Mouse (Mus musculus): Measurements from ENCODE around the gene Irs1. TPM values are rescaled to one million over a fixed set of nuclear protein-coding genes. Genes with fewer than 3 reads are reported as not detected.

Gene Irs1
- total RNA-seq, 2 experiments from 2014 or later: 90.7 to 105 TPM

DNA sequence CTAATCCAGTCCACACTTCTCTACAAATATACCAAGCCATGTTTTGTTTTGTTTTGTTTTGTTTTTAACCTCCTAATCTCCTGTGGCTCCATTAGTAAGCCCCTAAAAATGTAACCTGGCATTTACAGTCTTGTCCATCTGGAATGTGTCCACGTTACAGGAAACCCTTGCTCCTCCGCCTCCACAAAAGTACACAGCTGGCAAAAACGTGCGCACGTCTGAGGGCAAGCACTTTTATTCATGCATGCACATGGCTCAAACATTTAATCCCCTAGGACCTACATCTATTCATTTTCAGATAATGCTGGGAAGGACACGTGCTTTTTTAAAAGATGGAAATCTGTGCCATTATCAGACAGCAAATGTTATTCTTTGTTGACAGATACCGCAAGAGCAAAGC lies 32.9 kb downstream of the Irs1 start:
- DNase-seq (ENCODE audit: low spot score in 2 of 2): no peak

DNA sequence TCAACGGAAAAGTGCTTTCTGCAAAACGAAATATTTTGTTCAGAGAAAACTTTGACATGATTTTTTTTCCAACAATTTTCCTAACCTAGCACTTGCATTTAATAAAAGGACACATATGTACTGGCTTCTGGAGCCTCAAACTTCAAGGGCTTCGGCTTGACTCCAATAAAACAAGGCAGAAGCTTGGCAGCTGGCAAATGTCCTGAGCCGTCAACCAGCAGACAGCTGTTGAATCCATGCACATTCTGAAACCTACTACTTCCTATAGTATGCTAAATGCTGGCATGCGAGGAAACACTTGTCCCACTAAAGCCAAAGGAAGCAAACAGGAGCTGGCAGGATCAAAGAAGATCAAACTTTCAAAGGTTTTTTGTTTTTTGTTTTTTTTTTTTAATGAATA lies 33.8 kb downstream of the Irs1 start:
- DNase-seq (ENCODE audit: low spot score in 2 of 2): peak in 1 of 2 experiments; percentile 61

DNA sequence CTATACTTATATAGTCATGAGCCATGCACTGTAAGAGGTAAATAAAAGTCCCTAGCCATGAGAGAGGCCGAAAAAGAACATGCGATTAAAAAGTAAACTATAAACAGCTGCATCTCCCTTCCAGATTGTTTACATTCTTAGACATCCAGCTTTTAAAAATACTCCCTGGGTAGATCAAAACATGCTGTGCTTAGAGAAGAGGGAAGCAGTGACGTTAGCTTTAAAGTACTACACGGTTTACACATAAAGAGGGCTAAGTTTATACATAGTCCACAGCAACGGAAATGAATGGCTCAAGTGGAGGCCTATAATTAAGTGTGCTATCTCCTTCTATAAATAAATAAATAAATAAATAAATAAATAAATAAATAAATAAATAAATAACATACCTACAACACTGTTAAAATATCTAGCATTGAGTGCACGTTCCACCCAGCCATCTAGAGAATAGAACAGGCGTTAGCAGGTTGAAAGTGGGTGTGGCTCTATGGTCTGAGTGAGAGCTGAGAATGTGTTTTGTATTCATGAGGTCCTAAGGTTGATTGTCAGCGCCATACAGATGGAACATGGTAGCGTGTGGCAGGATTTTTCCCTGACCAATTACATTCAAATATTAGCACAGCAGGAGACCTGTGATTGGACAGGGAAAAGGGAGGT lies 37.3 kb downstream of the Irs1 start:
- DNase-seq (ENCODE audit: low spot score in 2 of 2): no peak

DNA sequence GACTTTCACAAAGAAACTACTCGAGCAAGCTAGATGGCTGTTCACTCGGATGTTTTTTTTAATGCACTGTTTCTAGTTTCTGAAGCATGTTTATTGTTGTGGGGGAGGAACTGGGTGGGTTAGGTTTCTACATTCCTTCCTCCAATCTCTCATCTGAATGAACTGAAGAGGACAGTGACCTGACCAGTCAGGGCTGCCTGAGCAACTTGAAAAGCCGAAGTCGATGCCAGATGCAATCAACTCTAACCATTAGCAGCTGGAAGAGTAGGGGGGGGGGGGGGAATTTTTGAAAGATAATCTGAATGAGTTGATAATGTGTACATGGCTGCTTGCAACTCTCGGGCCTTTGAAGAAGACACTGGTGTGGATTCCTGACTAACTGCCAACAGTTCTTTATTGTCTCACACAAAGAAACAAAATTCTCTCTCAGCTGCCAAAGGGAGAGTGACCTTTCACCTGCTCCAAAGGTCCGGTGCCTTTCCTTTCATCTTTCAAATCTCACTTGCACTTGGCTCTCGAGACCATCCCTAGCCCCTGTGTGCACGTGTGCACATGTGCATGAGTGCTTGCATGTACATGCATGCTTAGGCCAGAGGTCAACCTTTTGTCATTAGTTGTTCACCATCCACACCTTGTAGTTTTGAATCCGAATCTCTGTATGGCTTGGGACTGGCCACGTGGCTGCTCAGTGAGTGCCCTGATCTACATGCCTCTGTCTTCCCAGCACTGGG lies 43.8 kb downstream of the Irs1 start:
- DNase-seq (ENCODE audit: low spot score in 2 of 2): no peak

DNA sequence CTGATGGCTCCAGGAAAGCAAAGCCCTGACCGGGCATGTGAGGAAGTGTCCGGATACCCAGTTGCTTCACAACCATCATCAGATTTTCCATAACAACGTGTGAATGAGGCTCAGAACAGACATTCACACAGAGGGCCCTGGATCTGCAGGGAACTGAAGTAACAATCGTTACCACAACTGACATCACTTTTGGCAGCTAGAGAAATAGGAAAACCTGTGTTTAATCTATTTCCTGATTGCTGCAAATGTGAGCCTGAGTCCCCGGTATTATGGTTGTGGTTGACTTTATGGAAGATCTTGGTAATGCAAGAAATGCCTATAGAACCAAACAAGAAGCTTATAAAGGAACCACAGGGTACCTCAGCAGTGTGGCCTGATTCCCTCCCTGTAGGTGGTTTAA lies 46.2 kb downstream of the Irs1 start:
- DNase-seq (ENCODE audit: low spot score in 2 of 2): no peak

DNA sequence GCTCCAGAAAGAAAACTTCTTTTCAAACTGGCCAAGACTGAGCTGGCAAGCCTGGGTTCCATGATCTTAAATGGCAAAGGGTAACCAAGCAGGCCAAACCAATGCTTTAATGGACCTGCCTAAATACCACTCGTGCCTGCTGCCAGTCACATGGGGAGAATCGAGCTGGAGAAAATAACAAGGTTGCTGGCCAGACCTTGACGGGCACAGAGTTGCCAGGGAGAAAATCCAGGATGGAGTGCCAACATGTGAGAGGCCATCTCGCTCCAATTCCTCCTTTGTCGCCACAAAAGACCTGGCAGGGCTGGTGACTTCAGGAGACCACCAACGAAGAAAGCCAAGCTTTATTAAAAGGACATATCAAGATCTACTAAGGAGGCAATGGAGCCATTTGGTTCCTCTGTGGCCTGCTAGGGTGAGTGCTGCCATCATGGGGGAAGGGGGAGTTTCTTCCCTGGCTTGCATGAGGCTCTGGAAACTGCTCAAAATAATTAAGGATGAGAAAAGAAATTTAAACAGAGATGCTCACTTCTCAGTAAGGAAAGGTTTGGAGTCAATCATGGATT lies 47.9 kb downstream of the Irs1 start:
- DNase-seq (ENCODE audit: low spot score in 2 of 2): no peak

DNA sequence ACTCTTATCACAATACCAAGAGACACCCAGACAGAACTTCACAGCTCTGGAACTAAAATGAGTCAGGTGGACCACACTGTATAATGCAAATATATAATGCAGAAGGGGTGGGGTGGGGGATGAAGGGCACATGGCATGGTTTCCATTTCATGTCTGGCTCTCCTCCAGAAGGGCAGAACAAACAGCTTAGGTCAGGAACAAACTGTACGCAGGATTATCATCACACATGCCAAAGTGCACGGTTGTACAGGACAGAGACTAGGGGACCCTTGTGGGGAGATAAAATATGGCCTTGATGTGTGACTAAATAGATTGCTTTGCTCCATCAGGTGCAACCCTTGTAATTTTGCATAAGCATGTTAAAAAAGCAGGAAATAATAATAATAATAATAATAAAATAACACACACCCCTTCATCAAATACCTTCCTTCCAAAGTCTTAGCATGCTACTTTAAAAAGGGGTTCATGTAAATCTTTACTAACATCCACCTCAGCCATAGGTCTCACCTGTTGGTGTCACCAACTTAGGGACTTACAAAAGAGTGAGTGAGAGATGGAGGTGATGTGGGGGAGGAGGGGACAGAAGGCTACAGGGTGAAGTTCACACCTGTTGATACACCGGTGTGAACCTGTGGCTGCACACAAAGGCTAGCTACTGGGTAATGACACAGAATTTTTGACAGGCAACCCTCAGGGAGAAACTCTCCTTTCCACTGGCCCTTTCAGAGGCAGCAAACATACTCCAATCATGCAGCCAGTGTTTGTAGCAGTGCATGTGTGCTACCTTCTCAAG lies 51.6 kb downstream of the Irs1 start:
- no peak for DNase-seq (ENCODE audit: low spot score in 2 of 2)

DNA sequence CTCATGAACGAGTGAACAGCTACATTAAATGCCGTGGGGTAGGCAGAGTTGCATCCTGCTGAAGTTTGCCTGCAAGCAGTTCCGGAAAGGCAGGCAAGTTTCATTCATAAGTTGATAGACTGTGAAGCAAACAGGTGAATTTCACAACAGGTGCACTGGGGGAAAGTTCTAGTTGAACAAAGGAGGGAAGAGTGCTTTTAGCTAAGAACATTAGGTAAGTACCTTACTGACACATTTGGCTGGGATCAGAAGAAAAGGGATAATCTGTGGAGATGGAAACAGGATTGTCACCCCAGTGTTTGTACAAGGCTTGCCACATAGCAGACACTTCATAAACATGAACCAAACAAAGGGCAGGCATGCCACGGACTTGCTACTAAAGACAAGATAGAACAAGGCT lies 53.0 kb downstream of the Irs1 start:
- DNase-seq (ENCODE audit: low spot score in 2 of 2): no peak

DNA sequence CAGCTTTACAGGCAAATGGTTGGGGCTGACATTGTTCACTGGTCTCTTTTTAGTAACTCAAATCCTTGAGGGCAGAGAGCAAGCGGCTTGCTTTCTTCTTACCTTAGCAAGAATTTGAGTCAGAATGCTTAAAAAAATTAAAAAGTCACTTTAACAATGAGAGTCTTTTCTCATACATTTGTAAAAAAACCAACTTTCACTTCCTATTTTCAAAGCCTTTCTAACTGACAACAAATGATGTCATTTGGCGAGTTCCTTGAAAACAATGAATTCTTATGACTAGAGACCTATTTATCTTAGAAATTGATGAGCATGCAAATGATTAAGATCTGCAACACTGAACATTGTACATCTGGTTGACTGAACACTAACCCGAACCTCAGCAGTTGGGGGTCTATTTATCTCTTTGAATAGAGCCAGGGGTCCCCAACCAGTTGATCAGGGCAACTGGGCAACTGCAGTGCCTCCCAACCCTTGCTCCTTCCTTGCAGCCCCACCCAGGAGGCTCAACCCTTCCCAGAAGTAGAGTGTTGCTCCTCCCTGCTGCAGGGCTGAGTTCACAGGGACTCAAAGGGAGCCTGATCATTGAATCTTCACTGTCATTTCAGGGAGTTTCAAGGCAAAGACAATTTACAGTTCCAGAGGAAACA lies 55.6 kb downstream of the Irs1 start:
- no peak for DNase-seq (ENCODE audit: low spot score in 2 of 2)

DNA sequence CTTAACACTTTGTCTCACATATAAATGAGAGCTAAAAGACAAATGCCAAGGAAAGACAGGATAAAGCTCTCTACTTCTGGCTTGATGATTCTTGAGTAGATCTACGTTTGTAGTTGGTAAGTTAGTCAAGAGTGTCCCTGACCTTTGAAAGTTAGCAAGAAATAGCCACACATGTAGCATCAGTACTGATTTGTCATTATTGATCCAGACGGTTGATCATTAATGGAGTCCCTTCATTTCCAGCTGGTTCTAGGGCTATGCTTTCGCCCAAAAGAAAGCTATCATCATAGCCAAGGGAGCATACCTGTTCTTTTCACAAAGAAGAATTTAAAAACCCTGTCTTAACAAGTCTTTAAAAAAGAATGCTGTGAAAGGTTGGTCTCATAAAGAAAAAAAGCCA lies 56.6 kb downstream of the Irs1 start:
- DNase-seq (ENCODE audit: low spot score in 2 of 2): no peak

DNA sequence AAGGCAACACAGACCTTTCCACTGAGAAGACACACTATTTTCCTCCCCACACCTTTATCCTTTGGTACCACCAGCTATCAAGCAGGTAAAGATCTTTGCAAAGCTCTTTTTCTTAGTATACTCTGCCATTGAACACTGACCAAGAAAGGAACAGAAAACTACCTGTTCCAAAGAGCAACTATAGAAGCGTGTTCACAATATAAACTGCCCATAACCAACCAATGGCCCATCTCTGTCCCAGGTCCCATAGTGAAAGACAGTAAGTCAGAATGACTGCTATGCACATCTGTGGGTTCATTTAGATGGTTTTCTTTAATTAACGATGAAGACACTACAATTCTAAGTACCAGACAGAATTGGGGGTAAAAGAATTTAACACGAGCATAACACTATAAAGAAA lies 58.4 kb downstream of the Irs1 start, which contains the start of gene Gm9747:
TSS of gene Gm9747 (plus strand) at position 301 of the 400 bp plus-strand sequence.
- DNase-seq (ENCODE audit: low spot score in 2 of 2): no peak

DNA sequence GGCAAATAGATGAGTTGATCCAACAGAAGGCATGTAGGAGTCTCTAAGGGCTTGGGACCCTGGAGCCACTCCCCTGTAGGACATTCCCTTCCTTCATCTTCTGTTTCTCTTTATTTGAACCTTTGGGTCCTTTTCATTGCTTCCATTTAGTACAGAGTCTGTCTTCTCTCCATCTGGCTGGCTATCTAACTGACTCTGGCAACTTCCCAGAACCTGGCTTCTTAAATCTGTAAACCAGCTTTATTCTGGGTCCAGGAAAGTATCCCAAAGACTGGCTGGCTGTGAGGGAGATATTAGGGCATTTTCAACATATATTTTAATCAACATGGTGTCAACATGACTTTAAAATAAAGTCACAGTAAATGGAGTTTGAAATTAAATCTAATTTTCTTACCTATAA lies 62.4 kb downstream of the Irs1 start:
- DNase-seq (ENCODE audit: low spot score in 2 of 2): no peak

DNA sequence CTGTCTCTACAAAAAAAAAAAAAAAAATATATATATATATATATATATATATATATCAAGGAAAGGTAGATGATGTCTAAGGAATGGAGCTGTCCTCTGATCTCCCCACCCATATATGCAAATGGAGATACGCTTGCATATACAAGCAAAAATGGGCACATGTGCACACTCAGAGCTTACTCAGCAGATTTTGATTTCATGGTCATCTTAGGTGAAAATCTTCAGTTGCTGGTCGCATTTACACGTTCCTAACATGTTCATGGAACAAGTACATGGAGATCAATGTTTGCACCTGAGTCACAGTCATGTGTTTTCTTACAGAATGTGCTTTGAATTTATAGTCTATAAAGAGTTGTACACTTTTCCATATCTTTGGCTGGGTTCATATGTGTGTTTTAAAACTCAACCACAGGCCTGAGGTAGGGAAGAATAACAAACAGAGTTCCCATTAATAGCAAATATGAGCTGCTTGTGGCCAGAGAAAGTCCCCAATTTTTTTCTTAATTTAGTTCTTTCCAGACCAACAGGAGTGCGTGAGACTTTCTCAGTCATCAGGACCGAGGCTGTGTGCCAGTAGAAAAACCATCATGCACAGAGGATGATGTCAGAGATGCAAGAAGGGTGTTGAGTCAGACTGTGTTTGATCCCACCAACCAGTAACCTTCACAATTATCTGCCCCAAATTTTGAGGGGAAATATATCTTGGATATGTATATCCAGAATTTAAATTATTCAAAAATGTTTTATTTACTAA lies 68.0 kb downstream of the Irs1 start:
- no peak for DNase-seq (ENCODE audit: low spot score in 2 of 2)

DNA sequence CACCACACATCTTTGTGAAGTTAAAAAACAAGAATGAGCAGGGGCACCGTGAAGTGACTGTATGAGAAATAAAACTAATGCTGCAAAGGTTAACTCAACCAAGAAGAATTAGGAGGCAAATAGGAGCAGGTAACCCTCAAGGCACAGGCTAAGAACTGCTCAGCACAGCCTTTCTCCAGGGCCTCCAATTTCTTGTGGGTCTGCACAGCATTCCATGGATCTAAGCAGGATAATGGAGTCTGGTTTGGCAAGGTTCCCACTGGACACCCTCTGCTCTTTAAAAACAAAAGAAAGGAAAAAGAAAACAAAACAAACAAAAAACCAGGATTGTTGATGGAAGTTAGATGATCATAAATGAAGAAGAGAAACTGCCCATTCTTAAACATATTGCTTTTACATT lies 69.8 kb downstream of the Irs1 start:
- DNase-seq (ENCODE audit: low spot score in 2 of 2): no peak

DNA sequence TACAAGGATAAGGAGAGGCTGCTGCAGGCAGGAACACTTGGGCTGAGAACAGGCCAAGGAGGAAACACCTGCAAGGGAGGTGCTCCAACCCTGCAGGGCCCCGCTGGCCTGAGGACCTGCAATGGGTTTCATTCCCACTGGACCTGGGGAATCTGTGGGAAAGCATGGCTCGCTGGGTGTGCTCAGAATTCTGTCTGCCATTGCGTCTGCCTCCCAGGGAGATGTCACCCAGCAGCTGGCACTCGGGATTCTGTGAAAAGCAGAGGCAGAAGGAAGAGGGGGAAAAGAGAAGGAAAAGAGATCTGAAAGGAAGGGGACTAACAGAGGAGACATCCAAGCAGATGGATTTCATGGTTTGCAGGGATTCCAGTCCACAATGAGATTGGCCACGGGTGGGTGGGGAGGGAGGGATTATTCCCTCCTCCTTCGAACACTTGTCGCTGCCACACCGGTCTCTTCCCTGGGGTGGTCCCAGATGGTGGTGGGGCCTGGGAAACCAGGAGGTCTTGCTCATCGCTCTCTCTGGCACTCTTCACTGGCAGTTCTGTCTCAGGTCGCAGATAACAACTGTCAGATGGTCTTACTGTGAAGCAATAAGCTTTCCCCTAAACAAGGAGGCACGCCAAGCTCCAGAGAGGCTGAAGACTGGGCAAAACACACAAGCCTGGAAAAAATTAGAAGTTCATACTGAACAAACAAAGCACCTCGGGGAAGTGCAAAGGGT lies 70.4 kb downstream of the Irs1 start:
- DNase-seq (ENCODE audit: low spot score in 2 of 2): no peak

DNA sequence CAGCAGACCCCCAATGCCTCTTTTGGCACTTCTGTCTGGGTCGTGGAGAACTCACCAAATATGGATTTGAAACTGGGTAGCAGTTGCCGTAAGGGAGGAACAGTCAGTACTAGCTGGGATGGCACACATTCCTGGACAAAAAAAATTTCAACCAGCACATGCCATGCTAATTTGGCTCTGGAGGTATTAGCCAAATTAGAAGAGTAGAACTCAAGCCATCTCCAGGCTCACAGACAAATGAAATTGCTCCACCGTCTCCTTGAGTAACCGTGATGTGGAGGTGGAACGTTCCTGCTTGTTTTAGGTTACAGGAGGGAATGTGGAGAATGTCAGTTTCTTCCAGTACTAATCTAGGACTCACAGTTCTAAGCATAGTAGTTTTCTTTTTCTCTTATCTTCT lies 83.7 kb downstream of the Irs1 start:
- no peak for DNase-seq (ENCODE audit: low spot score in 2 of 2)

DNA sequence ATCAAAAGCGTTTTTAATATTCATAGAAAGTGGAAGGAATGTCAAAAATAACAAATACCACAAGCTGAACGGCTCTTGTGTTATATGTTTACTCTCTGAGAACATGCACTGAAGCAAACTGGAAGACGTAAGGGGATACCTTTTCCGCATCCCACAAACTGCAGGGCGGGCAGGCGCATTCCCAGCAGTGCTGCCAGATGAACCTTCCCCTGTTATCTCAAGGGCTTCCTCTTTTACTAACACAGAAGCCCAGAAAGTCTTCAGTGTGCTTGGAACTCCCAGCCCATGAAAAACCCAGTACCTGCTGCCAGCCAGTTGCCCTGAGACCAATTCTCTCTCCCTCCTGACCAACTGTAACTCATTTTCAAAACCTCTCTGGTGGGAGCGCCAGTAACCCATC lies 90.6 kb downstream of the Irs1 start:
- DNase-seq (ENCODE audit: low spot score in 2 of 2): no peak

DNA sequence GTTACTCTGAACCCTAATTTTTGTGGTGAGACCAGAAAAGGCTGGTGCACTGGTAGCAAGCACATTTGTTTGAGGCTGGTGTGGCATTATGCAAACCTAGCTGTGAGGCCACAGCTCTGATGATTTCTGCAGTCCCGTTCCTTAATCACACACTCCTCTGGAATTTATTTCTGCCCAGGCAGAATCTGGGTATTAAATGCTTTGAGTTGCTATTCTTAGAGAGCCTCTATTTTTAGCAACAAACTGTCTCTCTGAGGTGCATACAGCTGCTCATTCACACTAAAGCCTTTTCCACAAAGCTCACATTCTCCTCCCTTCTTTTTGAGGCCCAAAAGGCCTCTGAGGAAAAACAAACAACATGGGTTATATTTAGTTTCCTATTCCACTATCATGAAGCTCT lies 91.3 kb downstream of the Irs1 start:
- DNase-seq (ENCODE audit: low spot score in 2 of 2): no peak

DNA sequence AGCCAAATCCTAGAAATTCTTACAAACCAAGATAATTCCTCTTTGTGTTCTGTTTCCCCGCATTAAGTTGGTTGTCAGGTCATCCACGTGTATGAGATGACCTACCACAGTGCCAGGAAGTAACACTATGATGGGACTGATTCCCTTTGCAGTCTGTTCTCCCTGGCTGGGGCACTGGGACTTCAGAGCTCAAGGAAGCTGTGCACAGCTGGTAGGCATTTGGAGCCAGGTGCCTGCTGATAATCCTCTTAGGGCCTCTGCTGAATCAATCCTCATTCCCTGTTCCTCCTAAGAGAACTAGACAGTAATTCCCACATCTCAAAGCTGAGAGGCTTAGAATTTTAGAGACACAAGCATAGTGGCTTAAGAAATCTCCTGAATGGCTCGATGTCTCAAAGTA lies 99.6 kb downstream of the Irs1 start:
- no peak for DNase-seq (ENCODE audit: low spot score in 2 of 2)

DNA sequence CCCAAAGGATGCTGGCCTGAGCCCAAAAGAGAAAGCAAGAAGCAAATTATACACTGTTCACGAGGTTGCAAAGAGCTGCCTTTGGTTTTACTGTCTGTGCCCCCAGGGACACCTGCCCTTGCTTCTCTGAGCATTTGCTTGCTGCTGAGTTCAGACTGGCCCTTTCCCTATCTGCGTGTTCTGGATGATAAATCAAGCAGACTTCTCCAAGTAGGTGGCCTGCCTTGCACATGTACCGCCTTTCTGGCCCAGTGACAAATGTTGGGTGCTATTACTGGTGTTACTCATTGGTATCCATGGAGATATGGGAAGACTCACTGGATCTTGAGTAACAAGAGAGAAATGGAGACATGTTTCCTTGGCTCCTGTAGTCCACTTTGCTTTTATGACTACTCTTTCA lies 101.7 kb downstream of the Irs1 start:
- DNase-seq (ENCODE audit: low spot score in 2 of 2): no peak

All from gastrocnemius, postnatal 4 days (tissue).